Mouse (Mus musculus): ENCODE data around the gene Gm20388. TPM values are rescaled to one million over a fixed set of nuclear protein-coding genes. Genes with fewer than 3 reads are reported as not detected.

Gene Gm20388
- polyA plus RNA-seq, 1 experiment from 2014 or later = not detected

DNA sequence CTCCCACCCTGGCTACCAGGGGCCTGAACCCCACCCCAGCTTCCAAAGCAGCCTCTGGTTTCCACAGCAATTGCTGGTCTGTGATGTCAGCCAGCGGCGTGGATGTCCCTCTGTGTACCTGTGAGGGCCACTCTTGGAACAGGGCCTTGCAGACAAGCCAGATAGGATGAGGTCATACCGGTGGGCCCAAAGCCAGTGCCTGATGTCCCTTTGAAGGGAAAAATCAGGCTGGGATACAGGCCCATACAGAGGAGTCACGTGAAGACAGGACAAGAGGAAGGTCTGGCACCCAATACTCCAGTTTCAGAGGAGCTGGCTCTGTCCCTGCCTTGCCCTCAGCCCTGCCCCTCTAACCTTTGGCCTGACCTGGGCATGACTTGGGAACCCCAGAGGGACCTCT, 2289.2 kb downstream of the Gm20388 start:
- ATAC-seq = no peak
- H3K27me3 ChIP-seq (replicated peaks; ENCODE audit: control insufficient read depth, insufficient read depth, low read length) = no peaks in the 10 kb centered on the region

DNA sequence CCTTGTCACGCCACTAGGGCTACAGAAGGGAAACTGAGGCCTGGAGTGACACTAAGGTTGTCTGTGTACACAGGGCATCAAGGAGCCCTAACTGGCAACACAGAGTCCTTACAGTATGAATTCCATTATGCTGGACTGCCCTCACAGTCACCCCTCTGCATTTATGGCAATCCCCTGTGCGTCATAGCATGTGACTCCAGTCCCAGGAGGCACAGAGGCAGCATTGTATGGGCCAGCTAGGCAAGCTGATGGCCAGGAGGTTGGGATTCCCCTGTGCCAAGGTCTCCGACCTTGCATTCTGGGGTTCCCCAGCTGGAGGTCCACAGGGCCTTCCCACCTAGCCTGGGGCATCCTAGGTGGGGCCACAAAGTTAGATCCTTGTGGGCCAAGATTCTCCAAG, 2300.9 kb downstream of the Gm20388 start:
- H3K4me2 ChIP-seq (replicated peaks; ENCODE audit: low read depth) = no peak overlapping the region
- H3K27me3 ChIP-seq (replicated peaks; ENCODE audit: control insufficient read depth, insufficient read depth, low read length) = no peaks in the 10 kb centered on the region
- H3K36me3 ChIP-seq (ENCODE audit: control insufficient read depth, insufficient read depth) = no peaks in the 10 kb centered on the region
- 81% methylated on average over 3 of the region's 3 CpGs for WGBS
- no peak overlapping the region for H3K9ac ChIP-seq (ENCODE audit: low read depth, low read length)
- no peak for ATAC-seq
- H3K4me1 ChIP-seq (replicated peaks; ENCODE audit: control insufficient read depth, insufficient read depth, low read length) = no peaks in the 10 kb centered on the region
- H3K4me3 ChIP-seq (ENCODE audit: low read depth, low read length) = no peak overlapping the region
- H3K9me3 ChIP-seq (ENCODE audit: control insufficient read depth) = no peaks in the 10 kb centered on the region
- no peak overlapping the region for H3K27ac ChIP-seq (ENCODE audit: low read depth, low read length)
- TF ChIP-seq CTCF (IDR thresholded peaks at IDR 0.05; ENCODE audit: low read depth) = no peak

More for the DNA sequence above, 2289.2 kb downstream of the Gm20388 start:
- Histone ChIP-seq H3K36me3 (ENCODE audit: control insufficient read depth, insufficient read depth) (no peaks in the 10 kb centered on the region), H3K9ac (ENCODE audit: low read depth, low read length) (no peak overlapping the region), H3K4me1 (replicated peaks; ENCODE audit: control insufficient read depth, insufficient read depth, low read length) (no peaks in the 10 kb centered on the region), H3K4me2 (replicated peaks; ENCODE audit: low read depth) (no peak overlapping the region), H3K4me3 (ENCODE audit: low read depth, low read length) (no peak overlapping the region), H3K9me3 (ENCODE audit: control insufficient read depth) (no peaks in the 10 kb centered on the region), H3K27ac (ENCODE audit: low read depth, low read length) (no peak overlapping the region)
- WGBS = 94% methylated on average over 4 of the region's 4 CpGs
- no peak for TF ChIP-seq CTCF (IDR thresholded peaks at IDR 0.05; ENCODE audit: low read depth)

DNA sequence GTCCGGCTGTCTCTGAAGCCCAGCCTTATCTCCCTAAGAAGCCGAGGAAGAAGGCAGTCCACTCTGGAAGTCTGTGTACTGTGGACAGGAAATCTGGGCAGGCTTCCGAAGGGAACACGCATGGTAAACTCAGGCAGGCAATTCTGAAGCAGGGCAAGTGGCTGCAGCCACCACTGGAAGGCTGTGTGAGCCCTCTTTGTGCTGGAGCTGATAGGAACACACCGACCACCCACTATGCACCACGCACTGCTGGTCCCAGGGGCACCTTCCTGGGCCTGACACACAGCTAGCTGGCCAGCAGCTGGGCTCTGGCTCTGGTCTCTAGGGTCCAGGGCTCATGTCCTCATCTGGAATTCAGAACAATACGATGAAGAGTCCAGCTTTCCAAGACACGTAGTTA, 2305.0 kb downstream of the Gm20388 start:
- WGBS = 51% methylated on average over 8 of the region's 8 CpGs
- H3K4me2 ChIP-seq (replicated peaks; ENCODE audit: low read depth) = no peak overlapping the region
- H3K27ac ChIP-seq (ENCODE audit: low read depth, low read length) = no peak overlapping the region
- H3K36me3 ChIP-seq (ENCODE audit: control insufficient read depth, insufficient read depth) = no peaks in the 10 kb centered on the region
- H3K9ac ChIP-seq (ENCODE audit: low read depth, low read length) = no peak overlapping the region
- no peak for TF ChIP-seq CTCF (IDR thresholded peaks at IDR 0.05; ENCODE audit: low read depth)
- no peak for ATAC-seq
- H3K4me3 ChIP-seq (ENCODE audit: low read depth, low read length) = no peak overlapping the region
- no peaks in the 10 kb centered on the region for H3K4me1 ChIP-seq (replicated peaks; ENCODE audit: control insufficient read depth, insufficient read depth, low read length)
- no peaks in the 10 kb centered on the region for H3K9me3 ChIP-seq (ENCODE audit: control insufficient read depth)
- H3K27me3 ChIP-seq (replicated peaks; ENCODE audit: control insufficient read depth, insufficient read depth, low read length) = no peaks in the 10 kb centered on the region

DNA sequence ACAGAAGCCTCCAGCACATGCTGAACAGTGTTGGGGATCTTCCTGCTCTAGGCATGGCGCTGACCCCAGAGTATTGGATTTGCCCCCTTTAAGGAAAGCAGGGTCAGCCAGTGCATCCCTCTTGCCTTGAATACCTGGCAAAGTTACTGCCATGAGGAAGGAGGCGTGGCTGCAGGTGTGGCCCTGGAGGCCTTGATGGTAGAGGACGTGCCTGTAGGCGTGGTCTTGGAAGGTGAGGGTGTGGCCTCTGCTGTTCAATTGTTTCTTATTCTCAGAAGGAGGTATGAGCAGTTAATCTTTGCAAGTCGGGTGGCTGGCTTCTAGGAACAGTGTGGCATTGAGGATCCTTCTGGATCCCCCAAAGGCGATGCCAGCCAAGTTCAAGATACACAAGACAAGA, 2305.8 kb downstream of the Gm20388 start:
- H3K27me3 ChIP-seq (replicated peaks; ENCODE audit: control insufficient read depth, insufficient read depth, low read length) = no peaks in the 10 kb centered on the region
- no peaks in the 10 kb centered on the region for H3K36me3 ChIP-seq (ENCODE audit: control insufficient read depth, insufficient read depth)
- no peak overlapping the region for H3K4me3 ChIP-seq (ENCODE audit: low read depth, low read length)
- H3K9ac ChIP-seq (ENCODE audit: low read depth, low read length) = no peak overlapping the region
- H3K4me2 ChIP-seq (replicated peaks; ENCODE audit: low read depth) = no peak overlapping the region
- no peak for TF ChIP-seq CTCF (IDR thresholded peaks at IDR 0.05; ENCODE audit: low read depth)
- H3K4me1 ChIP-seq (replicated peaks; ENCODE audit: control insufficient read depth, insufficient read depth, low read length) = no peaks in the 10 kb centered on the region
- ATAC-seq = no peak
- H3K27ac ChIP-seq (ENCODE audit: low read depth, low read length) = no peak overlapping the region
- H3K9me3 ChIP-seq (ENCODE audit: control insufficient read depth) = no peaks in the 10 kb centered on the region
- WGBS = 51% methylated on average over 6 of the region's 6 CpGs

DNA sequence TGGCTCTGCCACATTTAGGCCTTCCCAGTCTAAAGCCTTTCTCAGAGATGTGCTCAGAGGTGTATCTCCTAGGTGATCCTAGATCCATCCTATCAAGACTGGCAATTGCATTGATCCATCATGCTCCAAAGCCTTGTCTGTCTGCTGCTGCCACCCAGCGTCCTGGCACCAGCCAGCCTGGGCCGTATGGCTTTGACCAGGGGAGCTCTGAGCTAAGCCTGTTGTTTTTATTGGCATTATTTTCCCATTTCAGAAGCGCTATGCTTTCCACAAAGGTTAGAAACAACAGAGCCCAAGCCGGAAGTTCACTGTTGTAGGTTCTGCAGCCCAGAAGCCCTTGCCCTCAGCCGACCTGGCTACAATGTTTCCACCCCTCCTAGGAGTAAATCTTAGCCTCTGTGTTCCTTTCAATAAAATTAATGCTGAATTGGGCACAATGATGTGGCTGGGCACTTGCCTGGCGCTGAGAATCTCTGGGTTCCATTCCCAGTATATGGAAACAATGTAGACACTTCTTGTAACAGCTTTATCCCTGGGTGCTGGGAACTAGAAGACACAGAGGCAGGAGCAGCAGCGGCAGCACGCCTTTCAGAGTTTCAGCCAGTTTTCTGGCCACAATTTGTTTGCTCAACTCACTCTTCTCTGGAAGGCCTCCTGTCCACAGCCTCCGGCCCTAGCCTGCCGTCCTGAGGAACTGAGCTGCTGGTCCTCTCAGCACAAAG, 2307.0 kb downstream of the Gm20388 start:
- Histone ChIP-seq H3K9ac (ENCODE audit: low read depth, low read length) (no peak overlapping the region), H3K4me3 (ENCODE audit: low read depth, low read length) (no peak overlapping the region), H3K27ac (ENCODE audit: low read depth, low read length) (no peak overlapping the region), H3K4me1 (replicated peaks; ENCODE audit: control insufficient read depth, insufficient read depth, low read length) (no peaks in the 10 kb centered on the region), H3K9me3 (ENCODE audit: control insufficient read depth) (no peaks in the 10 kb centered on the region), H3K36me3 (ENCODE audit: control insufficient read depth, insufficient read depth) (no peaks in the 10 kb centered on the region), H3K4me2 (replicated peaks; ENCODE audit: low read depth) (no peak overlapping the region), H3K27me3 (replicated peaks; ENCODE audit: control insufficient read depth, insufficient read depth, low read length) (no peaks in the 10 kb centered on the region)
- no peak for TF ChIP-seq CTCF (IDR thresholded peaks at IDR 0.05; ENCODE audit: low read depth)
- no peak for ATAC-seq
- 71% methylated on average over 10 of the region's 10 CpGs for WGBS

DNA sequence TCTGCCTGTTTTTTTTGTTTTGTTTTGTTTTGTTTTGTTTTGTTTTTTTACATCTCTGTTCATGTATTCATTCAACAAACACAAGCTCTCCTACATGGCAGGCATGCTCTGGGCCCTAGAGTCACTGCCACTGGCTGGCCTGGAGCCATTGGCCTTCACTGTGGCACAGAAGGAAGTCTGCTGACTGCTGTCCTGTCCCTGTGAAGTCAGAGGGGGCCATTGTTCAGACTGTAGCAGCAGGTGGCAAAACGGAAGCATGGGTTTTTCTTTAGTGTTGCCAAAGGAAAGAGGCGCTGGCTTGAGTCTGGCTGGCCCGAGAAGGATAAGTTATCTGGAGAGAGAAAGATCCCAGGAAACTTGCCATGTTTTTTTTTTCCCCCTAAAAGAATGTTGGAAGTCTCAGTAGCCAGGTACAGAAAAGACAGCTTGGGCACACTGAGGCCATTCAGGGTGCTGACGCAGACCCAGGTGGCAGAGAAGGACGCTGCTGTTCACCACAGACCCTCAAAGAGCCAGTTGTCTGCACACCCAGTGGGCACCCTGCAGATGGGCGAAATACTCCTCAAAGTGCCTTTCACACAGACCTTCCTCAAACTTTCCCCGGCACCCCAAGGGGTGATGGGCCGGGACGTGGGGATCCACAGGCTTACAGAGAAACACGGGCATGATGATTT, 2313.5 kb downstream of the Gm20388 start:
- no peak for TF ChIP-seq CTCF (IDR thresholded peaks at IDR 0.05; ENCODE audit: low read depth)
- Histone ChIP-seq H3K4me3 (ENCODE audit: low read depth, low read length) (no peak overlapping the region), H3K27me3 (replicated peaks; ENCODE audit: control insufficient read depth, insufficient read depth, low read length) (peaks cover 5% of the 10 kb centered on the region), H3K4me2 (replicated peaks; ENCODE audit: low read depth) (no peak overlapping the region), H3K36me3 (ENCODE audit: control insufficient read depth, insufficient read depth) (no peaks in the 10 kb centered on the region), H3K4me1 (replicated peaks; ENCODE audit: control insufficient read depth, insufficient read depth, low read length) (no peaks in the 10 kb centered on the region), H3K9me3 (ENCODE audit: control insufficient read depth) (no peaks in the 10 kb centered on the region), H3K27ac (ENCODE audit: low read depth, low read length) (no peak overlapping the region), H3K9ac (ENCODE audit: low read depth, low read length) (no peak overlapping the region)
- ATAC-seq = no peak
- 80% methylated on average over 10 of the region's 10 CpGs for WGBS
